Mouse (Mus musculus) heart, embryonic 14.5 days (tissue): ENCODE measurements around the gene Cops2. TPM values are rescaled to one million over a fixed set of nuclear protein-coding genes. Genes with fewer than 3 reads are reported as not detected.

Source experiments
- ATAC-seq: fragments of 200-750 bp; cut with Nextera tagmentation; 2 replicates; pipeline ENCODE4 v1.8.0; 2017; ENCODE audit warnings: low read depth, moderate TSS enrichment; ENCODE audit not compliant: insufficient number of reproducible peaks, insufficient read depth, low FRiP score
- H3K27ac ChIP-seq, 2 experiments: fragments of 200-500 bp in 1 of 2; fragments of 300-500 bp in 1 of 2; sonication (generic) in 1 of 2; replicated peaks in 1 of 2; 2 replicates each; pipeline ENCODE4 v1.5.1; 2012 to 2014; ENCODE audit warnings: low read depth in 2 of 2, low read length in 2 of 2, control low read depth in 1 of 2, mild to moderate bottlenecking in 1 of 2, mixed read lengths in 1 of 2; ENCODE audit not compliant: control insufficient read depth in 1 of 2, insufficient read depth in 1 of 2
- H3K27me3 ChIP-seq: fragments of 300-500 bp; sonication (generic); 2 replicates; pipeline ENCODE4 v1.6.1; 2014; ENCODE audit warnings: mild to moderate bottlenecking, low read length, control low read depth; ENCODE audit not compliant: control insufficient read depth, insufficient read depth
- H3K36me3 ChIP-seq: fragments of 300-500 bp; sonication (generic); 2 replicates; pipeline ENCODE4 v1.6.1; 2014; ENCODE audit warnings: mild to moderate bottlenecking, control low read depth, low read length, mixed read lengths; ENCODE audit not compliant: control insufficient read depth, insufficient read depth
- H3K4me1 ChIP-seq, 2 experiments: fragments of 200-500 bp in 1 of 2; fragments of 300-500 bp in 1 of 2; sonication (generic) in 1 of 2; 2 replicates each; pipeline ENCODE4 v1.6.1; 2012 to 2014; ENCODE audit warnings: low read length in 2 of 2, control low read depth in 1 of 2, mixed read lengths in 1 of 2; ENCODE audit not compliant: control insufficient read depth in 2 of 2, insufficient read depth in 2 of 2
- H3K4me2 ChIP-seq: fragments of 300-500 bp; sonication (generic); 2 replicates; pipeline ENCODE4 v1.6.1; 2014; ENCODE audit warnings: mild to moderate bottlenecking, low read length
- H3K4me3 ChIP-seq, 2 experiments: fragments of 200-500 bp in 1 of 2; fragments of 300-500 bp in 1 of 2; sonication (generic) in 1 of 2; 2 replicates each; pipeline ENCODE4 v1.5.1; 2012 to 2014; ENCODE audit warnings: low read length in 2 of 2, mild to moderate bottlenecking in 2 of 2, control low read depth in 1 of 2, low read depth in 1 of 2, moderate library complexity in 1 of 2; ENCODE audit not compliant: control insufficient read depth in 1 of 2, insufficient read depth in 1 of 2
- H3K9ac ChIP-seq: fragments of 300-500 bp; sonication (generic); 2 replicates; pipeline ENCODE4 v1.6.1; 2014; ENCODE audit warnings: mild to moderate bottlenecking, low read length
- H3K9me3 ChIP-seq: fragments of 300-500 bp; sonication (generic); 2 replicates; pipeline ENCODE4 v1.6.1; 2016; ENCODE audit warnings: low read length, control low read depth; ENCODE audit not compliant: control insufficient read depth
- WGBS: fragments of 180-500 bp; shearing (Covaris S2); extraction: QIAGEN DNeasy Blood & Tissue Kit; methylation state at CpG from one replicate; pipeline ENCODE4 v1.1.7; 2014; 5-methylcytosine and 5-hydroxymethylcytosine counted together
- polyA plus RNA-seq: library from polyadenylated mRNA; unstranded; fragments of >200 nt; fragmentation: Nextera tagmentation; extraction: Ambion mirVana; gene quantifications from 2 replicates; pipeline ENCODE4 v1.2.1, GENCODE M21; 2014

Cops2 gene
- polyA plus RNA-seq, 1 experiment from 2014 or later: 71.0 TPM

- Histone ChIP-seq H3K4me3 (peak overlapping the region in 1 of 2 experiments; percentile 94; a peak in 1 of 4 replicates), H3K9ac (peak overlapping the region; percentile 93)
- ATAC-seq: no peak
Observed at GRCm38 (mm10) chr2:125781006-125781405, 77.9 kb downstream of the Cops2 start.

More at GRCm38 (mm10) chr2:125781006-125781405, 77.9 kb downstream of the Cops2 start:
- WGBS: 65% methylated on average over 2 of the region's 2 CpGs
- H3K27ac ChIP-seq: no peak overlapping the region
- H3K4me2 ChIP-seq: peak overlapping the region; percentile 84
- peaks cover 15% of the 10 kb centered on the region for H3K36me3 ChIP-seq
- peaks cover 0 to 20% of the 10 kb centered on the region in 2 experiments; a peak in 2 of 4 replicates for H3K4me1 ChIP-seq
- no peaks in the 10 kb centered on the region for H3K9me3 ChIP-seq
- no peaks in the 10 kb centered on the region for H3K27me3 ChIP-seq

Other genes with a start within 250 kb of the Cops2 start
- 3.7 and 4.0 TPM in 2 replicates for gene Cep152, start 234.0 kb downstream of the Cops2 start, polyA plus RNA-seq
- 192 and 208 TPM in 2 replicates for gene Eid1, start 186.0 kb downstream of the Cops2 start, polyA plus RNA-seq
- gene Shc4, start 135.0 kb downstream of the Cops2 start, polyA plus RNA-seq: 1.2 and 1.3 TPM in 2 replicates
- 15.7 and 16.4 TPM in 2 replicates for gene Secisbp2l, start 76.3 kb downstream of the Cops2 start, polyA plus RNA-seq
- 31.9 and 34.0 TPM in 2 replicates for gene Galk2, start within 50 bp of the Cops2 start, polyA plus RNA-seq
- gene Fgf7, start 175.5 kb upstream of the Cops2 start, polyA plus RNA-seq: 0.50 and 0.57 TPM in 2 replicates